Mouse (Mus musculus): ENCODE data around the gene Arl4d. TPM values are rescaled to one million over a fixed set of nuclear protein-coding genes. Genes with fewer than 3 reads are reported as not detected.

Gene Arl4d
- polyA plus RNA-seq, 1 experiment from 2014 or later: 5.6 TPM

GRCm38 (mm10) chr11:101699991-101700390 lies 34.6 kb downstream of the Arl4d start:
- H3K4me1 ChIP-seq (replicated peaks; ENCODE audit: control insufficient read depth, insufficient read depth, low read length): peaks cover 33% of the 10 kb centered on the region
- no peak overlapping the region for H3K9ac ChIP-seq
- H3K4me2 ChIP-seq (replicated peaks): no peak overlapping the region
- DNase-seq (ENCODE audit: low spot score): no peak
- H3K36me3 ChIP-seq (replicated peaks; ENCODE audit: control insufficient read depth, insufficient read depth): no peaks in the 10 kb centered on the region
- H3K27ac ChIP-seq: no peak overlapping the region
- H3K9me3 ChIP-seq (ENCODE audit: control insufficient read depth, low read length): no peaks in the 10 kb centered on the region
- no peak overlapping the region for H3K4me3 ChIP-seq (replicated peaks; ENCODE audit: low read length)
- no peak for ATAC-seq (ENCODE audit: low FRiP score)
- WGBS: 68% methylated on average over 7 of the region's 7 CpGs
- H3K27me3 ChIP-seq (ENCODE audit: control insufficient read depth, insufficient read depth, low read length): no peaks in the 10 kb centered on the region

GRCm38 (mm10) chr11:101700446-101700845 lies 35.1 kb downstream of the Arl4d start:
- Histone ChIP-seq H3K27me3 (ENCODE audit: control insufficient read depth, insufficient read depth, low read length) (no peaks in the 10 kb centered on the region), H3K9ac (no peak overlapping the region), H3K27ac (no peak overlapping the region), H3K36me3 (replicated peaks; ENCODE audit: control insufficient read depth, insufficient read depth) (no peaks in the 10 kb centered on the region), H3K9me3 (ENCODE audit: control insufficient read depth, low read length) (no peaks in the 10 kb centered on the region), H3K4me2 (replicated peaks) (no peak overlapping the region), H3K4me1 (replicated peaks; ENCODE audit: control insufficient read depth, insufficient read depth, low read length) (peaks cover 29% of the 10 kb centered on the region), H3K4me3 (replicated peaks; ENCODE audit: low read length) (no peak overlapping the region)
- ATAC-seq (ENCODE audit: low FRiP score) (no peak), DNase-seq (ENCODE audit: low spot score) (no peak)
- WGBS: 47% methylated on average over 12 of the region's 12 CpGs

DNA sequence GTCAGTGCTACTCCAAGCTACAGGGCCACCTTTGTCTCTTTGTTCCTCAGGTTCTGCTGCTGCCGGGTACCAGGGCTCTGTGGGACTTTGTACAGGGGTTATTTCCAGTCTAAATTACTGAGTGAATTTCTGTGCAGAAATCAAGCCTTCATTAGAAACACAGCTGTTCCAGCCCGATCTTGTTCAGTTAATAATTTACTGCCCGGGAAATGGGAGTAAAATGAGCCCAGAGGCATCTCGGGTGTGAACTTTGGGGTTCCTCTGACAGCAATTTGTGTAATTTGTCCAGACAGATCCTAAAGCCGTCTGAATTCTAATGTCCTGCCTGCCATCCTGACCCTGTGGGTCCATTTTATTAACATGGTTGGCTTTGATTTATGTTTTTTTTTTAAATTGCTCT lies 38.7 kb downstream of the Arl4d start:
- 33% methylated on average over 5 of the region's 5 CpGs for WGBS
- H3K9ac ChIP-seq: no peak overlapping the region
- H3K27ac ChIP-seq: peak overlapping the region; percentile 43; the same call in 1 of the 2 replicates
- H3K4me1 ChIP-seq (replicated peaks; ENCODE audit: control insufficient read depth, insufficient read depth, low read length): 0 out of 2 replicates have a peak, but pooled peaks cover 12% of the 10 kb centered on the region
- DNase-seq (ENCODE audit: low spot score): no peak
- no peaks in the 10 kb centered on the region for H3K9me3 ChIP-seq (ENCODE audit: control insufficient read depth, low read length)
- H3K4me3 ChIP-seq (replicated peaks; ENCODE audit: low read length): no peak overlapping the region
- ATAC-seq (ENCODE audit: low FRiP score): no peak
- H3K27me3 ChIP-seq (ENCODE audit: control insufficient read depth, insufficient read depth, low read length): no peaks in the 10 kb centered on the region
- H3K36me3 ChIP-seq (replicated peaks; ENCODE audit: control insufficient read depth, insufficient read depth): no peaks in the 10 kb centered on the region
- no peak overlapping the region for H3K4me2 ChIP-seq (replicated peaks)

DNA sequence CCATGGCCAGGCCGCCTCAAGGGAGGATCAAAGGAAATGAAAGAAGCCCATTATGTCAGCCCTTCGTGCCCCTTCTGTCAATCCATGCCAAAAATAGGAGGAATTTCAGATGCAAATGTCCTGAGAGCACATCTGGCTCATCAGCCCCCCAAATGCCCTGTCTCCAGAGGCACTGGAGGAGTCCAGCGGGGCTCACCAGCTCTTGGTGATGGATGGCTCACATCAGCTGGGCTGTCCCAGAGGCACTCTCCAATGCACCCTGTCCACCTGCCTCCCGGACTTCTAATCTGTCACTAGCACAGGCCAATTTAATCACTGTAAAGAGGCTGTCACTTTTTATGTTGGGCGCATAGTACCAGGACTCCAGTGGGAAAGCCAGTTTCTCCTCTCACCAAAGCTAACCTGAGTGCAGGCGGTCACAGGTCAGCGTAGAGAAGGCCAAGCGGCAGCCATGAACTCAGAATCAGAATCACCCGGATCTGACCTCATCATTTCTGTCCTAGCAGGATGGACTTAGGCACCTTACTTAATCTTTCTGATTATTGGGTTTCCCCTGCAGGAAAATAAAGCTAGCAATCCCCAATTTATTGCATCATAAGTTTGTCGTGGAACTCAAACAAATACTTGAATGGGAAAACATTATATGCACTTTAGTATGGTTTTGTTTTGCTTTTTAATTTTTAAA lies 41.6 kb downstream of the Arl4d start:
- no peak for DNase-seq (ENCODE audit: low spot score)
- no peak for ATAC-seq (ENCODE audit: low FRiP score)
- Histone ChIP-seq H3K4me1 (replicated peaks; ENCODE audit: control insufficient read depth, insufficient read depth, low read length) (0 out of 2 replicates have a peak, but pooled peaks cover 9% of the 10 kb centered on the region), H3K4me3 (replicated peaks; ENCODE audit: low read length) (no peak overlapping the region), H3K36me3 (replicated peaks; ENCODE audit: control insufficient read depth, insufficient read depth) (no peaks in the 10 kb centered on the region), H3K27ac (no peak overlapping the region), H3K9ac (no peak overlapping the region), H3K9me3 (ENCODE audit: control insufficient read depth, low read length) (no peaks in the 10 kb centered on the region), H3K4me2 (replicated peaks) (no peak overlapping the region), H3K27me3 (ENCODE audit: control insufficient read depth, insufficient read depth, low read length) (no peaks in the 10 kb centered on the region)
- WGBS: 57% methylated on average over 10 of the region's 10 CpGs

- Histone ChIP-seq H3K27me3 (ENCODE audit: control insufficient read depth, insufficient read depth, low read length) (no peaks in the 10 kb centered on the region), H3K4me2 (replicated peaks) (no peak overlapping the region), H3K27ac (no peak overlapping the region), H3K4me1 (replicated peaks; ENCODE audit: control insufficient read depth, insufficient read depth, low read length) (0 out of 2 replicates have a peak, but pooled peaks cover 9% of the 10 kb centered on the region), H3K9ac (no peak overlapping the region), H3K9me3 (ENCODE audit: control insufficient read depth, low read length) (no peaks in the 10 kb centered on the region), H3K4me3 (replicated peaks; ENCODE audit: low read length) (no peak overlapping the region), H3K36me3 (replicated peaks; ENCODE audit: control insufficient read depth, insufficient read depth) (no peaks in the 10 kb centered on the region)
- 66% methylated on average over 5 of the region's 5 CpGs for WGBS
- DNase-seq (ENCODE audit: low spot score): no peak
- no peak for ATAC-seq (ENCODE audit: low FRiP score)
Observed at GRCm38 (mm10) chr11:101708482-101708881, 43.1 kb downstream of the Arl4d start.

DNA sequence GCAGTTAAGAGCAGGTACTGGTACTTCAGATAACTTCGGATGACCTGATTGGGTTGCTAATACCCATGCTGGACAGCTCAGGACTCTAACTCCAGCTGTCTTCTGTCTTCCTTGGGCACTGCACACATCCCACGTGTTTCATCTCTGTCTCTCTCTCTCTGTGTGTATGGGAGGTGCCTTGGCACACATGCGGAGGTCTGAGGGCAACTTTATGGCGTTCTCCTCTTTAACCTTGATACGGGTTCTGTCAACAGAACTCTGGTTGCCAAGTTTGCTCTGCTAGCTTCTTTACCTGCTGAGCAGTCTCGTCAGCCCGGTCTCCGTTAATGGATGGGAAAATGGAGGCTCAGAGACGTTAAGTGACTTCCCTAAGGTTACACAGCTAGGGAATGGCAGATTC lies 47.5 kb downstream of the Arl4d start:
- H3K9ac ChIP-seq: no peak overlapping the region
- H3K9me3 ChIP-seq (ENCODE audit: control insufficient read depth, low read length): no peaks in the 10 kb centered on the region
- H3K27ac ChIP-seq: no peak overlapping the region
- H3K36me3 ChIP-seq (replicated peaks; ENCODE audit: control insufficient read depth, insufficient read depth): no peaks in the 10 kb centered on the region
- no peak for DNase-seq (ENCODE audit: low spot score)
- no peaks in the 10 kb centered on the region for H3K27me3 ChIP-seq (ENCODE audit: control insufficient read depth, insufficient read depth, low read length)
- no peak for ATAC-seq (ENCODE audit: low FRiP score)
- 0 out of 2 replicates have a peak, but pooled peaks cover 2% of the 10 kb centered on the region for H3K4me1 ChIP-seq (replicated peaks; ENCODE audit: control insufficient read depth, insufficient read depth, low read length)
- H3K4me3 ChIP-seq (replicated peaks; ENCODE audit: low read length): no peak overlapping the region
- WGBS: 88% methylated on average over 9 of the region's 9 CpGs
- no peak overlapping the region for H3K4me2 ChIP-seq (replicated peaks)

GRCm38 (mm10) chr11:101714012-101714411 lies 48.7 kb downstream of the Arl4d start:
- H3K27ac ChIP-seq: no peak overlapping the region
- H3K4me1 ChIP-seq (replicated peaks; ENCODE audit: control insufficient read depth, insufficient read depth, low read length): 0 out of 2 replicates have a peak, but pooled peaks cover 9% of the 10 kb centered on the region
- no peaks in the 10 kb centered on the region for H3K27me3 ChIP-seq (ENCODE audit: control insufficient read depth, insufficient read depth, low read length)
- H3K4me2 ChIP-seq (replicated peaks): no peak overlapping the region
- H3K36me3 ChIP-seq (replicated peaks; ENCODE audit: control insufficient read depth, insufficient read depth): no peaks in the 10 kb centered on the region
- no peak for DNase-seq (ENCODE audit: low spot score)
- H3K9me3 ChIP-seq (ENCODE audit: control insufficient read depth, low read length): no peaks in the 10 kb centered on the region
- no peak overlapping the region for H3K9ac ChIP-seq
- no peak for ATAC-seq (ENCODE audit: low FRiP score)
- no peak overlapping the region for H3K4me3 ChIP-seq (replicated peaks; ENCODE audit: low read length)
- 47% methylated on average over 7 of the region's 7 CpGs for WGBS

Other genes starting within 250 kb of the Arl4d start
- 82.4 and 85.3 TPM in 2 replicates for gene Aarsd1, start 247.9 kb upstream of the Arl4d start, polyA plus RNA-seq (2014; fragmentation: Nextera tagmentation; extraction: Ambion mirVana)
- 7.3 and 8.8 TPM in 2 replicates for gene Gm27029, start 240.7 kb upstream of the Arl4d start, polyA plus RNA-seq (2014; fragmentation: Nextera tagmentation; extraction: Ambion mirVana)
- 23.1 and 24.1 TPM in 2 replicates for gene Rundc1, start 240.5 kb upstream of the Arl4d start, polyA plus RNA-seq (2014; fragmentation: Nextera tagmentation; extraction: Ambion mirVana)
- 1.9 and 2.2 TPM in 2 replicates for gene Ptges3l, start 240.2 kb upstream of the Arl4d start, polyA plus RNA-seq (2014; fragmentation: Nextera tagmentation; extraction: Ambion mirVana)
- gene Rpl27, start 223.2 kb upstream of the Arl4d start, polyA plus RNA-seq (2014; fragmentation: Nextera tagmentation; extraction: Ambion mirVana): 248 and 297 TPM in 2 replicates
- 2.6 and 5.4 TPM in 2 replicates for gene Ifi35, start 217.1 kb upstream of the Arl4d start, polyA plus RNA-seq (2014; fragmentation: Nextera tagmentation; extraction: Ambion mirVana)
- gene Rnd2, start 200.5 kb upstream of the Arl4d start, polyA plus RNA-seq (2014; fragmentation: Nextera tagmentation; extraction: Ambion mirVana): 51.0 and 52.5 TPM in 2 replicates
- 99.9 and 117 TPM in 2 replicates for gene Vat1, start 199.3 kb upstream of the Arl4d start, polyA plus RNA-seq (2014; fragmentation: Nextera tagmentation; extraction: Ambion mirVana)
- 3.2 TPM in 2 replicates for gene Brca1, start 113.6 kb upstream of the Arl4d start, polyA plus RNA-seq (2014; fragmentation: Nextera tagmentation; extraction: Ambion mirVana)
- 90.1 and 93.0 TPM in 2 replicates for gene Nbr1, start 113.4 kb upstream of the Arl4d start, polyA plus RNA-seq (2014; fragmentation: Nextera tagmentation; extraction: Ambion mirVana)
- gene Tmem106a, start 83.3 kb upstream of the Arl4d start, polyA plus RNA-seq (2014; fragmentation: Nextera tagmentation; extraction: Ambion mirVana): 4.7 and 4.8 TPM in 2 replicates
- not detected in 2 replicates for gene Gm11634, start 66.3 kb upstream of the Arl4d start, polyA plus RNA-seq (2014; fragmentation: Nextera tagmentation; extraction: Ambion mirVana)
- gene Rdm1, start 38.3 kb upstream of the Arl4d start, polyA plus RNA-seq (2014; fragmentation: Nextera tagmentation; extraction: Ambion mirVana): 13.7 and 16.6 TPM in 2 replicates
- gene Dhx8, start 67.4 kb downstream of the Arl4d start, polyA plus RNA-seq (2014; fragmentation: Nextera tagmentation; extraction: Ambion mirVana): 29.3 and 30.5 TPM in 2 replicates
- 12.2 and 12.6 TPM in 2 replicates for gene Etv4, start 119.8 kb downstream of the Arl4d start, polyA plus RNA-seq (2014; fragmentation: Nextera tagmentation; extraction: Ambion mirVana)
- 0.63 and 0.90 TPM in 2 replicates for gene Meox1, start 228.8 kb downstream of the Arl4d start, polyA plus RNA-seq (2014; fragmentation: Nextera tagmentation; extraction: Ambion mirVana)